Mouse (Mus musculus): ENCODE measurements around the gene Nedd4.
A peak's percentile ranks its signal among the peaks of the same experiment; 100 is the strongest.
"Not testable (repeated sequence)": the region's sequence is repeated elsewhere in the genome, so short reads cannot be mapped to it uniquely, and the experiment has no call there.

The Nedd4 gene

DNA sequence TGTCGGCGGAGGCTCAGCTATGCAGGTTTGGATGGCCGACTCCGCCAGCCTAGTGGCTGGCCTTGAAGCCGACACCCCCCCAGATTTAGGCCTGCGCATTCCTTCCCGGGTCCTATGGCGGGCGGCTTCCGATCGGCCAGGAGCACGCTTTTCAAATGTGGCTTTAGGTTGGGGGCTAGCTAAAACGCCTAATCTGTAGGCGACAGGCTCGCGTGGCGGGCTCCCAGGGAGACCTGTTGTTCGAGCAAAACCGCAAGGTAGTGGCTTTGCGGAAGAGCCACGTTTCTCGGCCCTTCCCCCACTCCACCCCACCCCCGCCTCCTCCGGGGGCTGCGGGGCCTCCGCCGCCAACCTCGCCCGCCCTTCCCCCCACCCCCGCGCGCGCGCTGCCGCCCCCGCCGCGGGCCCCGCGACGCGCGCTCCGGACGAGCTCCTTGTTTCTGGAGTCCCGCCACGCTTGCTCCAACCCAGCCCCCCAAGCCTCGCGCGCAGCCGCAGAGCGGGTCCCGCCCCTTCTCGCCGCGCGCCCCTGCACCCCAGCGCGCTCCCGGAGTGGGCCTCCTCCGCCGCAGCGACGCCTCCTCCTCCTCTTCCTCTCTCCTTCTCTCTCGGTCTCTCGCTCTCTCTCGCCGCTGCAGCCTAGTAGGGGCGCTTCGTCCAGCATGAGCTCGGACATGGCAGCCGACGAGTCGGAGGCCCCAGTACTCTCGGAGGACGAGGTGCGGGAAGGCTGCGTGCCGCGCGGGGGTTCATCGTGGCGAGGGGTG is at the start of gene Nedd4:
TSS of gene Nedd4 (plus strand) at position 452 of the 767 bp plus-strand sequence.
- peak; percentile 58 for DNase-seq (ENCODE audit: low read depth, low spot score)

- DNase-seq (ENCODE audit: low read depth, low spot score) = no peak
Measured at GRCm38 (mm10) chr9:72613884-72614283, 48.3 kb upstream of the Nedd4 start.

- no peak for DNase-seq (ENCODE audit: low read depth, low spot score)
Measured at GRCm38 (mm10) chr9:72614786-72615480, 47.2 kb upstream of the Nedd4 start.

DNA sequence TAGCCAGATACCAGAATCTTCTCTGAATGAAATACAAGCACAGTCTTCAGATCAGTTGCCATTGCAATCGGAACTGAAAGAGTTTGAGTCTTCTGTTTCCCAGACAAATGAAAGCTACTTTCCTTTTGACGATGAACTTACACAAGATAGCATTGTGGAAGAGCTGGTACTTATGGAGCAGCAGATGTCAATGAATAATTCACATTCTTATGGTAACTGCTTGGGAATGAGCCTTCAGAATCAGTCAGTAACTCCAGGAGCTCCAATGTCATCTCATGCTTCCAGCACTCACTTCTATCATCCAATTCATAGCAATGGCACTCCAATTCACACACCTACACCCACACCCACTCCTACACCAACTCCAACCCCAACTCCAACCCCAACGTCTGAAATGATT is 44.1 kb upstream of the Nedd4 start:
- no peak for DNase-seq (ENCODE audit: low read depth, low spot score)

GRCm38 (mm10) chr9:72623605-72624004 is 38.5 kb upstream of the Nedd4 start:
- DNase-seq (ENCODE audit: low read depth, low spot score) = no peak

- DNase-seq (ENCODE audit: low read depth, low spot score) = no peak
Measured at GRCm38 (mm10) chr9:72627598-72627997, 34.5 kb upstream of the Nedd4 start.

- no peak for DNase-seq (ENCODE audit: low read depth, low spot score)
Measured at GRCm38 (mm10) chr9:72628591-72628990, 33.6 kb upstream of the Nedd4 start.

- no peak for DNase-seq (ENCODE audit: low read depth, low spot score)
Measured at GRCm38 (mm10) chr9:72632198-72632597, 29.9 kb upstream of the Nedd4 start.

- no peak for DNase-seq (ENCODE audit: low read depth, low spot score)
Measured at GRCm38 (mm10) chr9:72635134-72635533, 27.0 kb upstream of the Nedd4 start.

DNA sequence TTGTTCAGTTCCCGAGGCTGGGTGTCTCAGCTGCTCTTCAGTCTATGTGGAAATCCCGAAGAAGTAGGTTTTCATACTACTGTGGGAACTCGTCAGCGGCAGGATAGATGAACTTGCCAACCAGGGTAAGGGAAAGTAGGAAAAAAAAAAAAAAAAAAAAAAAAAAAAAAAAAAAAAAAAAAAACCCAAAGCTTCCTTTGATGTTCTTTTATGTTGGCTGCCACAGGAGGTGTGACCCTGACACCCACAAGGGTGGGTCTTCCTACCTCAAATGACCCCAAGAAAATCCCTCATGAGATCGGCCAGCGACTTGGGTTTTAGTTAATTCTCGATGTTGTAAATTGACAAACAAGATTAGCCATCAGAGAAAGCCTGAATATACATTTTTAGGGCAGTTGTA is 25.6 kb upstream of the Nedd4 start:
- no peak for DNase-seq (ENCODE audit: low read depth, low spot score)

GRCm38 (mm10) chr9:72637243-72637642 is 24.9 kb upstream of the Nedd4 start:
- no peak for DNase-seq (ENCODE audit: low read depth, low spot score)

GRCm38 (mm10) chr9:72638951-72639842 is 22.9 kb upstream of the Nedd4 start:
- DNase-seq (ENCODE audit: low read depth, low spot score) = no peak

DNA sequence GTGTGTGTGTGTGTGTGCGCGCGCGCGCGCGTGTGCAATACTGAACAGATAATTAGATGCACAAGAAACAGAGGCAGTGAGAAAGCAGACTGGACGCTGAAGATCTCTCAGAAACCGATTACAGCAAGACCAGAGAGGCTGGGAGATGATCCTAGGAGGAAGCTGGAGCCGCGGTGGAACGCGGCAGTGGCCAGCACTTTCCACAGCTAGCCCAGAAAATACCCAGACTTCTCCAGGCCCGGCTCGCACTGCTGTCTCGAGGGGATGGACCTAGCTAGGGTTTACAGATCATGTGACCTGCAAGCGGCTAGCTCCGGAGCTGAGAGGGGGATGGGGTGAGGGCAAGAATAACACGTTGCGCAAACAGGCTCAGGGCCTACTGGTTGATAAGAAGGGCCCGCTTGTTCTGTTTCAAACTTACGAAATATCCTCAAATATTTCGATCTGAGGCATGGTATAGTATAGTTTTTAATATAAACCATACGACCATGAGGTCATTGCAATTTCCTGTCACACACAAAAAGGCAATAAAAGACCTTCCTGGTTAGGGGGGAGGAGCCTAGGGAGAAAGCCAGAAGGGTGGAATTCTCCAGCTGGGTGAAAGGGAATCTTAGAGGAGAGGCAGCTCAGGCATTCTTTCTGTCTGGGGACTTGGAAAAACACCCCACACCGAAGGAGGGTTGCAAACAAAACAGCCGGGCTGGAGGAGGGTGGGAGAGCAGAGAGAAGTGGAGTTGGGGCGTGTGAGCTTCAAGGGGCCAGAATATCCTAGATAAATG is 22.1 kb upstream of the Nedd4 start:
- DNase-seq (ENCODE audit: low read depth, low spot score) = no peak

DNA sequence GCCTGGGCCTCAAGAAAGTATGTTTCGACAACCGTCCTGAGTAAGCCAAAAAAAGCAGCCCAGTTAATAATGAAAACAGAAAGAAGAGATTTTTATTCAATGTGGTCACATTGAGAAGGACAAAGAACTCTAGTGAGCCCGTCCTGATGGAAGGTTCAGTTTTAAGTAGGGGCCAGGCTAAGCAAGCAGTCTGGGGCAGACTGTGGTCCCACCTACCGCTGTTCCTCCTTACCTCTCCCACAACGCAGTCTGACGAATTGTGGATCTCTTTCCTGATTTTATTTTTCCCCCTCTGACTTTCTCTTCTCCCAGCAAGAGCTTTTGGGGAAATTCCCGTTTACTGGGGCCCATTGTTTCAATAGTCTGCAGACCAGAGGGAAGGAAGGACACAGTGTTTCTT is 21.5 kb upstream of the Nedd4 start:
- no peak for DNase-seq (ENCODE audit: low read depth, low spot score)

- no peak for DNase-seq (ENCODE audit: low read depth, low spot score)
Measured at GRCm38 (mm10) chr9:72641093-72641680, 21.0 kb upstream of the Nedd4 start.

- not testable (repeated sequence) for DNase-seq (ENCODE audit: low read depth, low spot score)
Measured at GRCm38 (mm10) chr9:72642756-72643447, 19.2 kb upstream of the Nedd4 start.

DNA sequence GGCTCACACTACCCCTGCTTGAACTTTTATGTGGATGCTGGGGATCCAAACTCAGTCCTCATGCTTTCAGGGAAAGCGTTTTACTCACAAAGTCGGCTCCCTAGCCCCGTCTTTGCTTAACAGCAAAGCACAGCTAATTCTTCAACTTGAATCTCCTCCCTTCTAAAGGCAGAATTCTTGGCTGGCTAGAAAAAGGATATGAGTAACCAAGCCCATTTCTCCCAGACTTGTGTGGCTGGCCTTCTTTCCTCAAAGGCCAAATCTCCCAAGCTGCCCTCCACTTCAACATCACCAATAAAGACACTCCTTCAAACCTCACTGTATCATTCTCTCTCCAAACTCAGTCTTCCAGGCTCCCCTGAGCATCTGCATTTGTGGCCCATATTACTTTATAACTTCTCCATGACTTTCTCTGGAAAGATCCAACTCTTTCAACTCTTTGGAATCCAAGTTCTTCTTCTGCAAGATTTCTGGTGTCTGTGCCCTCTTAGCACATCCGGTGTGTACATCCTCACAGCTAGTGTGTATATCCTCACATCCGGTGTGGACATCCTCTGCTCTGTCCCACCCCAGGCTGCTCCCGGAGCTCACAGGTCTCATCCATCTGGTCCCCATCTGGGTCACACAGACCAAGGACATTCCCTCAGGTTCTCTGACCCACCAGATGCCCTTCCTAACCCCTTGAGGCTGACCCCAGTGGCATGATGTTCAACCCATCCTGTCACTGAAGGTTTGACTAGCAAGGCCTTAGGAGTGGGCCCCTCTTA is 18.3 kb upstream of the Nedd4 start:
- no peak for DNase-seq (ENCODE audit: low read depth, low spot score)

- no peak for DNase-seq (ENCODE audit: low read depth, low spot score)
Measured at GRCm38 (mm10) chr9:72644418-72645110, 17.6 kb upstream of the Nedd4 start.

DNA sequence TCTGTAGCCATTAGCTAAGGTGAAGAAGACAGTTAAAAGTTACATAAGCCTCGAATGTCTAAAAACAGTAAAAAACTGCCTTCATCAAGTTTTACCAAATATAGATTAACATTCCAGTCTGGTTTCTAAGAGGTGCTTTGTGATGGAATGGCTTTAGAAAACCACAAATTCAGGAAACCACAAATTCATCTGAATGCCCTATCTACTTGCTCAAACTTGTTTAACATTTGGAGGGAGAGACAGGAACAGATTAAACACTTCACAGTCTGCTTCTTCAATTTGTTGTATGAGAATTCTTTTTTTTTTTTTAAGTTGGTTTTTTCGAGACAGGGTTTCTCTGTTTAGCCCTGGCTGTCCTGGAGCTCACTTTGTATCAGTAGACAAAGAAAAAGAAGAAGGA is 12.4 kb upstream of the Nedd4 start:
- DNase-seq (ENCODE audit: low read depth, low spot score) = no peak

All from c-Kit-negative CD71-positive TER-119-positive erythroid progenitor cells, embryonic 14.5 days (primary cell).